Mouse (Mus musculus): ENCODE results near the gene Fbn1. TPM values are rescaled to one million over a fixed set of nuclear protein-coding genes. Genes with fewer than 3 reads are reported as not detected.
A peak's percentile ranks its signal among the peaks of the same experiment; 100 is the strongest.
"Not testable (repeated sequence)": the region's sequence is repeated elsewhere in the genome, so short reads cannot be mapped to it uniquely, and the experiment has no call there.

The Fbn1 gene
- polyA plus RNA-seq, 1 experiment from 2014 or later, result 17.2 TPM

DNA sequence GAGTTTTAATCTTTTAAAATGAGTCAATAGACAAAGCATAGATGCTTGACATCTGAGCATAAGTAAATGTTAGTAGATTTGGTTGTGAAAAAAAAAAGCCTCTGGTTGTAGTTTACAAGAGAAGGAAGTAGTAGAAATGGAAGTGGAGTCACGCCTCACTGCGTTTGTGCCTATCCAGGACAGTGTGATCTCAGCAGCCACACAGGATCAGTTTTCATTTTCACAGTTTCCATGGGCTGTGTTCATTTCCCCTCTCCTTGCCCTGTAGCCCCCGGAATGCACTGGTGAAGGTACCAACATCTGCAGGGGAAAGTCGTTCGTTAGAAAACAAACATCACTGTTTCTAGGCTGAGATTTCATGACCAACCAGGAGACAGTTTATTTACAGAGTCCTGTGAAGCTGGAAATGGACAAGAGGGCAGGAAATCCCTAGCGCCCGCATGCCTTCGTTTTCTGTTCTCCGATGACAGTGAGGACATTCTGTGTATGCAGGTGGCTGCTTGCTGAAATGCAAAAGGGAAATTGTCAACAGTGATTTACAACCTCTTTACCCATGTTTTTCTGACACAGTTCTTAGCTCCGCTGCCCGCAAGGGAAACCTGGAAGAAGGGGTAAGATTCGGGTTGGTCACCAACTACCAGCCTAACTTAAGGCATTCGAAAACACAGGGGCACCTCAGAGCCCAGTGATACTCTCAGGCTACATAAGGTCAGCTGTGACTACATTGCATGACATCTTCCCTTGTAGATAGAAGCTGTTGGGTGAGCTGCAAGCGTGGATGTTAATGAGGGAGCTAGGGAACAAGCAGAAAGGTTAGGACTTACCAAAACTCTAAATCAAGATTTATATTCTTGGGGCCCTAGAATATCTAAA lies 225.2 kb downstream of the Fbn1 start:
- Histone ChIP-seq H3K27ac (replicated peaks) (no peak overlapping the region), H3K4me1 (replicated peaks; ENCODE audit: control insufficient read depth, insufficient read depth) (no peaks in the 10 kb centered on the region; the same call in 1 of the 2 replicates), H3K9ac (ENCODE audit: low read length) (no peak overlapping the region), H3K27me3 (ENCODE audit: control insufficient read depth, insufficient read depth, low read length) (no peaks in the 10 kb centered on the region), H3K4me3 (ENCODE audit: low read depth, low read length) (no peak overlapping the region), H3K9me3 (ENCODE audit: control insufficient read depth, low read length) (no peaks in the 10 kb centered on the region), H3K4me2 (replicated peaks; ENCODE audit: low read depth) (0 out of 2 replicates have a peak overlapping the region, but pooled peaks have one; percentile 12), H3K36me3 (ENCODE audit: control insufficient read depth, insufficient read depth, low read length) (no peaks in the 10 kb centered on the region)
- ATAC-seq (ENCODE audit: low FRiP score, low TSS enrichment) (no peak), DNase-seq (ENCODE audit: low spot score) (no peak)
- WGBS, result 38% methylated on average over 14 of the region's 14 CpGs
- no peak for TF ChIP-seq EP300 (optimal IDR thresholded peaks at IDR 0.05)

- not testable (repeated sequence) for H3K27ac ChIP-seq (replicated peaks); ATAC-seq (ENCODE audit: low FRiP score, low TSS enrichment); H3K27me3 ChIP-seq (ENCODE audit: control insufficient read depth, insufficient read depth, low read length); H3K4me3 ChIP-seq (ENCODE audit: low read depth, low read length); H3K4me1 ChIP-seq (replicated peaks; ENCODE audit: control insufficient read depth, insufficient read depth); H3K9me3 ChIP-seq (ENCODE audit: control insufficient read depth, low read length); DNase-seq (ENCODE audit: low spot score); H3K9ac ChIP-seq (ENCODE audit: low read length); H3K4me2 ChIP-seq (replicated peaks; ENCODE audit: low read depth); H3K36me3 ChIP-seq (ENCODE audit: control insufficient read depth, insufficient read depth, low read length)
- 88% methylated on average over 9 of the region's 9 CpGs for WGBS
Observed at GRCm38 (mm10) chr2:125279995-125280394, 227.8 kb downstream of the Fbn1 start.

GRCm38 (mm10) chr2:125278474-125278873 lies 229.3 kb downstream of the Fbn1 start:
- Histone ChIP-seq H3K27me3 (ENCODE audit: control insufficient read depth, insufficient read depth, low read length) (no peaks in the 10 kb centered on the region), H3K27ac (replicated peaks) (0 out of 2 replicates have a peak overlapping the region, but pooled peaks have one; percentile 8), H3K4me3 (ENCODE audit: low read depth, low read length) (no peak overlapping the region), H3K36me3 (ENCODE audit: control insufficient read depth, insufficient read depth, low read length) (no peaks in the 10 kb centered on the region), H3K4me2 (replicated peaks; ENCODE audit: low read depth) (no peak overlapping the region), H3K9me3 (ENCODE audit: control insufficient read depth, low read length) (no peaks in the 10 kb centered on the region), H3K4me1 (replicated peaks; ENCODE audit: control insufficient read depth, insufficient read depth) (no peaks in the 10 kb centered on the region; the same call in 1 of the 2 replicates), H3K9ac (ENCODE audit: low read length) (no peak overlapping the region)
- DNase-seq (ENCODE audit: low spot score) (no peak), ATAC-seq (ENCODE audit: low FRiP score, low TSS enrichment) (peak; percentile 65; the same call in 1 of the 2 replicates)
- 32% methylated on average over 7 of the region's 7 CpGs for WGBS
- TF ChIP-seq EP300 (optimal IDR thresholded peaks at IDR 0.05) (no peak), CTCF (IDR thresholded peaks at IDR 0.05; ENCODE audit: low read depth) (no peak)

- no peaks in the 10 kb centered on the region; the same call in 1 of the 2 replicates for H3K4me1 ChIP-seq (replicated peaks; ENCODE audit: control insufficient read depth, insufficient read depth)
- no peak overlapping the region for H3K4me2 ChIP-seq (replicated peaks; ENCODE audit: low read depth)
- H3K9me3 ChIP-seq (ENCODE audit: control insufficient read depth, low read length), result no peaks in the 10 kb centered on the region
- H3K27ac ChIP-seq (replicated peaks), result no peak overlapping the region
- no peak for TF ChIP-seq EP300 (optimal IDR thresholded peaks at IDR 0.05)
- no peak for TF ChIP-seq CTCF (IDR thresholded peaks at IDR 0.05; ENCODE audit: low read depth)
- H3K4me3 ChIP-seq (ENCODE audit: low read depth, low read length), result no peak overlapping the region
- no peak overlapping the region for H3K9ac ChIP-seq (ENCODE audit: low read length)
- H3K36me3 ChIP-seq (ENCODE audit: control insufficient read depth, insufficient read depth, low read length), result no peaks in the 10 kb centered on the region
- ATAC-seq (ENCODE audit: low FRiP score, low TSS enrichment) (no peak), DNase-seq (ENCODE audit: low spot score) (no peak)
- WGBS, result 88% methylated on average over 5 of the region's 5 CpGs
- no peaks in the 10 kb centered on the region for H3K27me3 ChIP-seq (ENCODE audit: control insufficient read depth, insufficient read depth, low read length)
Observed at GRCm38 (mm10) chr2:125276692-125277091, 231.1 kb downstream of the Fbn1 start.

- H3K27me3 ChIP-seq (ENCODE audit: control insufficient read depth, insufficient read depth, low read length), result no peaks in the 10 kb centered on the region
- WGBS, result 30% methylated on average over 5 of the region's 5 CpGs
Observed at GRCm38 (mm10) chr2:125275617-125276016, 232.2 kb downstream of the Fbn1 start.

DNA sequence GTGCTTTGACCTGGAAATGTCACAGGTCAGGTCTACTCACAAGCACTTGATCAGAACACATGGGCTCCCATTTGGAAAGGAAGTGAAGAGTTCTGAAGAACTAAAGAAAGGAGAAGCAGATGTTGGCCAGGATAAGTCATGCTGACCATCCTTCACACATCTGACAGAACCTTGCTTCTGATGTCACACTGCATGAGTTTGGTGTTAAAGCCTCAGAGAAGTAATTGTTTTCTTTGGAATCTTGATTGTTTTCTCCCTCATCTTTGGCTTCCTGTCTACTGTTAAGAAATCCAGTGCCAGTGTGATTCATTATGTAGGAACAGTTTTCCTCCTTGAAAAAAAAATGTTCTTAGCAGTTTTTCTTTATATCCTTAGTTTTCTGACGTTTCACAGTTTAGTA lies 238.9 kb downstream of the Fbn1 start:
- TF ChIP-seq EP300 (optimal IDR thresholded peaks at IDR 0.05) (no peak), CTCF (IDR thresholded peaks at IDR 0.05; ENCODE audit: low read depth) (no peak)
- DNase-seq (ENCODE audit: low spot score), result no peak
- no peak overlapping the region for H3K4me2 ChIP-seq (replicated peaks; ENCODE audit: low read depth)
- peaks cover 4% of the 10 kb centered on the region; the same call in 1 of the 2 replicates for H3K9me3 ChIP-seq (ENCODE audit: control insufficient read depth, low read length)
- WGBS, result 71% methylated on average over 1 of the region's 1 CpGs
- H3K9ac ChIP-seq (ENCODE audit: low read length), result no peak overlapping the region
- no peaks in the 10 kb centered on the region for H3K36me3 ChIP-seq (ENCODE audit: control insufficient read depth, insufficient read depth, low read length)
- no peak for ATAC-seq (ENCODE audit: low FRiP score, low TSS enrichment)
- no peaks in the 10 kb centered on the region for H3K4me1 ChIP-seq (replicated peaks; ENCODE audit: control insufficient read depth, insufficient read depth)
- no peak overlapping the region for H3K27ac ChIP-seq (replicated peaks)
- H3K27me3 ChIP-seq (ENCODE audit: control insufficient read depth, insufficient read depth, low read length), result no peaks in the 10 kb centered on the region
- H3K4me3 ChIP-seq (ENCODE audit: low read depth, low read length), result no peak overlapping the region

More at GRCm38 (mm10) chr2:125275617-125276016, 232.2 kb downstream of the Fbn1 start:
- Histone ChIP-seq H3K4me3 (ENCODE audit: low read depth, low read length) (no peak overlapping the region), H3K27ac (replicated peaks) (no peak overlapping the region), H3K36me3 (ENCODE audit: control insufficient read depth, insufficient read depth, low read length) (no peaks in the 10 kb centered on the region), H3K4me1 (replicated peaks; ENCODE audit: control insufficient read depth, insufficient read depth) (no peaks in the 10 kb centered on the region; the same call in 1 of the 2 replicates), H3K9me3 (ENCODE audit: control insufficient read depth, low read length) (peaks cover 4% of the 10 kb centered on the region; the same call in 1 of the 2 replicates), H3K4me2 (replicated peaks; ENCODE audit: low read depth) (no peak overlapping the region), H3K9ac (ENCODE audit: low read length) (no peak overlapping the region)
- TF ChIP-seq CTCF (IDR thresholded peaks at IDR 0.05; ENCODE audit: low read depth) (peak; percentile 3; the same call in 1 of the 2 replicates), EP300 (optimal IDR thresholded peaks at IDR 0.05) (no peak)
- ATAC-seq (ENCODE audit: low FRiP score, low TSS enrichment), result peak; percentile 35; the same call in 1 of the 2 replicates
- DNase-seq (ENCODE audit: low spot score), result no peak

Data from stomach, postnatal 0 days (tissue).